Mouse (Mus musculus): Measurements from ENCODE around the gene Crybg1. TPM values are rescaled to one million over a fixed set of nuclear protein-coding genes. Genes with fewer than 3 reads are reported as not detected.

The Crybg1 gene
- polyA plus RNA-seq, 1 experiment from 2014 or later, result 3.2 TPM

DNA sequence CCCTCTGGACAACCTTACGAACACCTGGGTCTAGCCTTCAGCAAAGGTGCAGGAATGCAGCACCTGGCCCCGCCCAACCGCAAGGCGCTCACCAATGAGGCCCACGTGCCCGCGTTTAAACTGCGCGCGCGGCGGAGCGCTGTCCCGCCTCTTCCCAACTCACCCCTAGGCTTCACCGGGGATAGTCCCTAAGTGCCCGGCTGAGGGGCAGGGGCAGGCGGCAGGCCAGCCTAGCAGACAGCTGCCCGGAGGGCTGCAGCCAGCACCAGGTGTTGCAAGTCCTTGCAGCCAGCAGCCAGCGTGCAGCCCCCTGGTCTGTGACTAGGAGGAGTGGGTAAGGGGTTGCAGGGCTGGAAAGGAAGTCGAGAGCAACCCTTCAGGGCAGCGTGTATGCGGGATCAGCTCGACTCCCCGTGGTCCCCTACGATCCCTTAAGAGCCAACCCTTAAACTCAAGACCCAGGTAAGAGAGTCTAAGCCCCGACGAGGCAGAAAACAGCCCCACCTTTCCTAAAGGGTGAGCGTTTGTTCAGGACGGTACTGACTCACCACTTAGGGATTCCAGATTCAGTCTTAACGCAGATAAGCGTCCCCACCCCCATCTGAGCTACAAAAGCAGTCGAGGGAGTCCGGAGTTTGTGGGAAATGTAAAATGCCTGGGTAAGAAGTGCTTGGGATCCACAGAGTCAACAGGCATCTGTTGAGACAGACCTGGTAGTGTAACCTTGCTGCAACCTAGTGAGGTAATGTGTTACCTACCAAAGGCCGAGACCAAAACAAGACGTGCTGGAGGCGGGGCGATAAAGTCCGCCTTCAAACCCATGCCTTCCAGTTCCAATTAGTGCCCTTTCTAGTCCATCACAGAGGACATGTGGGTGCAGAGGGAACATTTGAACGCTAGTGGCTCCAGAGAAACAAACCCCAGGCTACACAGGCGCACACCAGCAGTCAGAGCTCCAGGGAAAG, 142.7 kb downstream of the Crybg1 start:
- Histone ChIP-seq H3K4me2 (ENCODE audit: low read length) (peak overlapping the region; percentile 72), H3K9ac (ENCODE audit: low read depth, low read length) (peak overlapping the region; percentile 45; the same call in 1 of the 2 replicates), H3K36me3 (ENCODE audit: insufficient read depth, low read length) (no peaks in the 10 kb centered on the region), H3K9me3 (replicated peaks; ENCODE audit: low read length) (no peaks in the 10 kb centered on the region), H3K27me3 (ENCODE audit: insufficient read depth, low read length) (peaks cover 24% of the 10 kb centered on the region), H3K4me3 (replicated peaks; ENCODE audit: low read depth, low read length) (peak overlapping the region; percentile 31), H3K27ac (peak overlapping the region; percentile 69), H3K4me1 (replicated peaks; ENCODE audit: insufficient read depth, low read length) (peaks cover 3% of the 10 kb centered on the region; the same call in 1 of the 2 replicates)
- DNase-seq (ENCODE audit: low spot score) (peak; percentile 50), ATAC-seq (replicated peaks; ENCODE audit: low FRiP score, low read depth) (peak; percentile 83)
- WGBS, result 2% methylated on average over 40 of the region's 40 CpGs
- TF ChIP-seq CTCF (IDR thresholded peaks at IDR 0.05; ENCODE audit: low read depth), result peak; percentile 6; the same call in 1 of the 2 replicates

- Histone ChIP-seq H3K36me3 (ENCODE audit: insufficient read depth, low read length) (no peaks in the 10 kb centered on the region), H3K27ac (no peak overlapping the region), H3K27me3 (ENCODE audit: insufficient read depth, low read length) (peaks cover 24% of the 10 kb centered on the region), H3K9ac (ENCODE audit: low read depth, low read length) (peak overlapping the region; percentile 60), H3K4me2 (ENCODE audit: low read length) (peak overlapping the region; percentile 84), H3K9me3 (replicated peaks; ENCODE audit: low read length) (no peaks in the 10 kb centered on the region), H3K4me1 (replicated peaks; ENCODE audit: insufficient read depth, low read length) (peaks cover 3% of the 10 kb centered on the region; the same call in 1 of the 2 replicates), H3K4me3 (replicated peaks; ENCODE audit: low read depth, low read length) (peak overlapping the region; percentile 75)
- no peak for ATAC-seq (replicated peaks; ENCODE audit: low FRiP score, low read depth)
- WGBS, result 2% methylated on average over 33 of the region's 33 CpGs
- no peak for TF ChIP-seq CTCF (IDR thresholded peaks at IDR 0.05; ENCODE audit: low read depth)
- peak; percentile 43 for DNase-seq (ENCODE audit: low spot score)
These were observed 144.4 kb downstream of the Crybg1 start for GRCm38 (mm10) chr10:44004221-44004751.

DNA sequence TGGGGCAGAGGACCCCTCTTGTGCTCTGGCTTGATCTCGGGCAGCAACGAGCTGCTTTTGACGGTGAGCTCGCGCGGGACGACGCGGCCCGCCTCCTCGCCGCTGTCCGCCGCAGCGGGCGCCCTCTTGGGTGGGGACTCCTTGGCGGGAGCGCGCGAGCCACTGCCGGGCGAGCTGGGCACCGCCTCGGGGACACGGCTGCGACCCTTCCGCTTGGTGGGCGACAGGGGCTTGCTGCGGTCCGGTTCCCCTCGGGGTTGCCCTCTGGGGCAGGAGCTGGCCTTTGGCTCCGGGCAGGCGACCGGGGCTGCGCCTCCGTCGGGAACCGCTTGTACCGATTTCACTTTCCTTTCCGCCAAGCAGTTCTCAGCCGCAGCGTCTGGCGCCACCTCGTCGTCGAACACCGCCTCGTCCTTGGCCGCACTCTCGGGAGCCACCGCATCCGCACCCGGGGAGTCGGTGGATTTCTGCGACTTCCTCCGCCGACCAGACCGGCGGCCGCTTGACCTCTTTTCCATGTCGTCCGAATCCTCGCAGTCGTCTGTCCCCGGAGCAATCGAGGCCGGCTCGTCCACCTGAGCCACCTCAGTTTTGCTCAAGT, 145.0 kb downstream of the Crybg1 start:
- ATAC-seq (replicated peaks; ENCODE audit: low FRiP score, low read depth) (no peak; the same call in 1 of the 2 replicates), DNase-seq (ENCODE audit: low spot score) (peak; percentile 59)
- peak overlapping the region; percentile 60 for H3K9ac ChIP-seq (ENCODE audit: low read depth, low read length)
- H3K27me3 ChIP-seq (ENCODE audit: insufficient read depth, low read length), result peaks cover 24% of the 10 kb centered on the region
- peak overlapping the region; percentile 33; the same call in 1 of the 2 replicates for H3K27ac ChIP-seq
- H3K9me3 ChIP-seq (replicated peaks; ENCODE audit: low read length), result no peaks in the 10 kb centered on the region
- no peaks in the 10 kb centered on the region for H3K36me3 ChIP-seq (ENCODE audit: insufficient read depth, low read length)
- under 1% methylated on average over 68 of the region's 68 CpGs for WGBS
- H3K4me1 ChIP-seq (replicated peaks; ENCODE audit: insufficient read depth, low read length), result peaks cover 3% of the 10 kb centered on the region; the same call in 1 of the 2 replicates
- H3K4me3 ChIP-seq (replicated peaks; ENCODE audit: low read depth, low read length), result peak overlapping the region; percentile 75
- peak overlapping the region; percentile 84 for H3K4me2 ChIP-seq (ENCODE audit: low read length)
- peak; percentile 32 for TF ChIP-seq CTCF (IDR thresholded peaks at IDR 0.05; ENCODE audit: low read depth)

DNA sequence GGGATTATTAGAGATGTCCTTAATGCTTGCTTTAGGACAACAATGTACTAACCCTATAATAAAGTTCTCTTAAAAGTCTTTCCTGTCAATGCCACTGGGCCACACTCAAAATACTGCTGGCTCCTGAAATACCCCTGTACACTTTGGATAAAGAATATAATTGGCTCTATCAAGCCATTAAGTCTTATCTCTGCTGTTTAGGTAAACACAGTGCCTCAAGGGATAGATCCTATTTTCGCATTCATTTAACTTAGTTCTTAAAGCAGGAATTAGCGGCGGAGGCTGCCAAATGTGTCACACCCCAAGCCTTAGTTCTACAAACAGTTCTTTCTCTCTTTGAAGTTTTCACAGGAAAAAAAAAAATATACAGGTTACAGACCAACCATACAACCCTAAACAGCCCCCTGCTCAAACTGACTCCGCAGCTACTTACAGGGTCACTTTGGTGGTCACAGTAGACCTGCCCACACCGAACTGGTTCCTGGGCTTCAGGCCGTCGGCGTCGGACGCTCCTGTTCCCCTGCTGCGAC, 145.6 kb downstream of the Crybg1 start:
- no peak for TF ChIP-seq CTCF (IDR thresholded peaks at IDR 0.05; ENCODE audit: low read depth)
- H3K27me3 ChIP-seq (ENCODE audit: insufficient read depth, low read length), result peaks cover 24% of the 10 kb centered on the region

GRCm38 (mm10) chr10:44002004-44002940, 146.4 kb downstream of the Crybg1 start:
- TF ChIP-seq CTCF (IDR thresholded peaks at IDR 0.05; ENCODE audit: low read depth), result peak; percentile 73
- Histone ChIP-seq H3K4me3 (replicated peaks; ENCODE audit: low read depth, low read length) (peak overlapping the region; percentile 75), H3K4me1 (replicated peaks; ENCODE audit: insufficient read depth, low read length) (peaks cover 3% of the 10 kb centered on the region; the same call in 1 of the 2 replicates), H3K9ac (ENCODE audit: low read depth, low read length) (no peak overlapping the region), H3K9me3 (replicated peaks; ENCODE audit: low read length) (no peaks in the 10 kb centered on the region), H3K36me3 (ENCODE audit: insufficient read depth, low read length) (no peaks in the 10 kb centered on the region), H3K4me2 (ENCODE audit: low read length) (peak overlapping the region; percentile 84), H3K27me3 (ENCODE audit: insufficient read depth, low read length) (peaks cover 24% of the 10 kb centered on the region), H3K27ac (no peak overlapping the region)
- DNase-seq (ENCODE audit: low spot score) (peak; percentile 82), ATAC-seq (replicated peaks; ENCODE audit: low FRiP score, low read depth) (no peak)
- WGBS, result 24% methylated on average over 14 of the region's 14 CpGs

More for the DNA sequence above, 145.6 kb downstream of the Crybg1 start:
- Histone ChIP-seq H3K27ac (peak overlapping the region; percentile 33; the same call in 1 of the 2 replicates), H3K4me2 (ENCODE audit: low read length) (peak overlapping the region; percentile 84), H3K9me3 (replicated peaks; ENCODE audit: low read length) (no peaks in the 10 kb centered on the region), H3K9ac (ENCODE audit: low read depth, low read length) (peak overlapping the region; percentile 60), H3K4me3 (replicated peaks; ENCODE audit: low read depth, low read length) (peak overlapping the region; percentile 75), H3K4me1 (replicated peaks; ENCODE audit: insufficient read depth, low read length) (peaks cover 3% of the 10 kb centered on the region; the same call in 1 of the 2 replicates), H3K36me3 (ENCODE audit: insufficient read depth, low read length) (no peaks in the 10 kb centered on the region)
- ATAC-seq (replicated peaks; ENCODE audit: low FRiP score, low read depth) (no peak), DNase-seq (ENCODE audit: low spot score) (no peak)
- 5% methylated on average over 11 of the region's 11 CpGs for WGBS
